Mouse (Mus musculus) intestine, embryonic 15.5 days (tissue): ENCODE measurements around the gene Ifi214. TPM values are rescaled to one million over a fixed set of nuclear protein-coding genes. Genes with fewer than 3 reads are reported as not detected.
"Not testable (repeated sequence)": the region's sequence is repeated elsewhere in the genome, so short reads cannot be mapped to it uniquely, and the experiment has no call there.

Experiments used
- ATAC-seq: fragments of 200-750 bp; cut with Nextera tagmentation; 2 replicates; pipeline ENCODE4 v1.8.0; 2017; ENCODE audit warnings: moderate TSS enrichment, moderate library complexity
- H3K27ac ChIP-seq: fragments of 300-500 bp; sonication (generic); 2 replicates; pipeline ENCODE4 v1.5.1; 2015; ENCODE audit warnings: mild to moderate bottlenecking, inconsistent platforms
- H3K27me3 ChIP-seq: fragments of 300-500 bp; sonication (generic); replicated peaks from 2 replicates; pipeline ENCODE4 v1.6.1; 2015; ENCODE audit warnings: inconsistent platforms
- H3K36me3 ChIP-seq: fragments of 300-500 bp; sonication (generic); 2 replicates; pipeline ENCODE4 v1.6.1; 2015; ENCODE audit warnings: inconsistent platforms
- H3K4me1 ChIP-seq: fragments of 300-500 bp; sonication (generic); replicated peaks from 2 replicates; pipeline ENCODE4 v1.6.1; 2015; ENCODE audit warnings: inconsistent platforms
- H3K4me2 ChIP-seq: fragments of 300-500 bp; sonication (generic); replicated peaks from 2 replicates; pipeline ENCODE4 v1.6.1; 2015; ENCODE audit warnings: mild to moderate bottlenecking, inconsistent platforms
- H3K4me3 ChIP-seq: fragments of 300-500 bp; sonication (generic); replicated peaks from 2 replicates; pipeline ENCODE4 v1.5.1; 2015; ENCODE audit warnings: inconsistent platforms
- H3K9ac ChIP-seq: fragments of 300-500 bp; sonication (generic); 2 replicates; pipeline ENCODE4 v1.6.1; 2015; ENCODE audit warnings: inconsistent platforms
- H3K9me3 ChIP-seq: fragments of 300-500 bp; sonication (generic); 2 replicates; pipeline ENCODE4 v1.6.1; 2016; ENCODE audit warnings: inconsistent platforms
- WGBS: fragments of 180-500 bp; shearing (Covaris S2); methylation state at CpG from one replicate; pipeline ENCODE4 v1.1.7; 2015; 5-methylcytosine and 5-hydroxymethylcytosine counted together
- polyA plus RNA-seq: library from polyadenylated mRNA; unstranded; fragments of >200 nt; fragmentation: Nextera tagmentation; extraction: Ambion mirVana; gene quantifications from 2 replicates; pipeline ENCODE4 v1.2.1, GENCODE M21; 2015

The Ifi214 gene
- polyA plus RNA-seq = not detected in 2 replicates

DNA sequence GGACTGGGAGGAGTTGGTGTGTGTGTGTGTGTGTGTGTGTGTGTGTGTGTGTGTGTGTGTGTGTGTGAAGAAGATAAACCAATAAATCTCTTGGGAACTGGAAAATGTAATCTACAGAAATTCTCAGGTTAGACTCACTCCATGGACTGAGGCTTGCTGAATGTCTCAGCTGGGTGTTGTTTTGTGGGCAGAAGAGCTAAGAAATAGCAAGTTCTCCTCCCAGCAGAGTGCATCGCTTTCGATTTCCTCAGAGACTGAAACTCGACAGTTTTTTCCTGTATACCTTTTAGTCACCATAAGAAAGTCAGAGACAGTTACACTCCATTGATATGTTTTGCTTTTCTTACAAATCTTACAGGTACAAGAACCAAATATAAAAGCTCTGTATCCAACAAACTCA lies at the start of gene Ifi214:
Gene Ifi214, minus strand, starts transcription at position 167 of the 400 bp plus-strand sequence.
- H3K9ac ChIP-seq, H3K9me3 ChIP-seq, H3K4me1 ChIP-seq, H3K4me2 ChIP-seq, H3K4me3 ChIP-seq, H3K27me3 ChIP-seq, H3K27ac ChIP-seq, ATAC-seq, H3K36me3 ChIP-seq: not testable (repeated sequence)
- WGBS = 82% methylated on average over 3 of the region's 3 CpGs

DNA sequence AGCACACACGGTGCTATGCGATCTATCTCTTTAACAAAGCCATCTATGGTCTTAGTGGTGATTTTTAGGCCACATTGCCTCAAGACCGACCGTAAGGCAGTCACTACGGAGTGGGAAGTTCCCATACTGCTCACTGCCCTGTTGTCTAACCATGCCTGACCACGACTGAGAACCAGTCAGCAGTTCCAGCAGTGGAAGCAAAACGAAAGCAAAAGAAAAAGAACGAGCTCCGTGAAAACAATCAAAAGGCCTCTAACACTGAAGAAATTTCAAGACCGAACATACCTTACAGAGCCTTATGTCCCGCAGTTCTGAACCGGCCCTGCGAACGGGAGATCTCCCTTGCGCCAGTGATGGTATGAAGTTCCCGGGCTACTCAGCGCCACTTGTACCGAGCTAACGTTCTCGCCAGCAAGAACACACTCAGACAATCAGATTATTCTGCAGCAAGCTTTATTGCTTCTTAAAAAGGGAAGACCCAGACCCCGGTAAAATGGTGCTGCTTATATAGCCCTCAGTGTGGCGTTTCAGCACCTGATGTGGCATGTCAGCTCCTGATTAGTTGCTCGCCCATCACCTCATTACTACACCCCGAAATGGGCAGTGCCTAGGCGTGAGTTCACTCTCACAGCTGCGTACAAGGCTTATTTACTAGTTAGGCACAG lies 44.3 kb upstream of the Ifi214 start:
- Histone ChIP-seq H3K9me3 (peaks cover 3% of the 10 kb centered on the region; the same call in 1 of the 2 replicates), H3K9ac (no peak overlapping the region), H3K27ac (no peak overlapping the region), H3K36me3 (no peaks in the 10 kb centered on the region), H3K27me3 (no peaks in the 10 kb centered on the region), H3K4me2 (no peak overlapping the region), H3K4me1 (no peaks in the 10 kb centered on the region), H3K4me3 (no peak overlapping the region)
- WGBS = 93% methylated on average over 26 of the region's 26 CpGs
- ATAC-seq = no peak

DNA sequence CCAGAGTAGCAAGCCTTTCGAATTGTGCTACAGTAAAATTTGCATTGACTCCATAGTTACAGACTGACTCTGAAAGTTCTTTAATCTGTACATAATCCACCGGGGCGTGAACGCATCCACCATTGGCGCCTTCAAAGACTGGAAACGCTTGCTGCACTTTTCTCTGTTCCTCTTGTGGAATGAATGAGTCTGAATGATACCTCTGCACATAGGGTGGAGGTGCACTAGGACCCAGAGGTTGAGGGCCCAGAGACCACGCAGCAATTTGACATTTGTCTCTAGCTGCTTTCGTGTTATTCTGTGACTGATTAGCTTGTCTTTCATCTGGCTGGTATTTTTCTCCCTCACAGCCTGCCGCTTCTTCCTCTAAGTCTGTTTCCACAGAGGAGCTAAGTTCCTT lies 43.3 kb upstream of the Ifi214 start:
- Histone ChIP-seq H3K36me3 (no peaks in the 10 kb centered on the region), H3K9ac (no peak overlapping the region), H3K4me2 (no peak overlapping the region), H3K27me3 (no peaks in the 10 kb centered on the region), H3K9me3 (peaks cover 3% of the 10 kb centered on the region; the same call in 1 of the 2 replicates), H3K4me3 (no peak overlapping the region), H3K4me1 (no peaks in the 10 kb centered on the region), H3K27ac (no peak overlapping the region)
- no peak for ATAC-seq
- WGBS = 90% methylated on average over 9 of the region's 9 CpGs

DNA sequence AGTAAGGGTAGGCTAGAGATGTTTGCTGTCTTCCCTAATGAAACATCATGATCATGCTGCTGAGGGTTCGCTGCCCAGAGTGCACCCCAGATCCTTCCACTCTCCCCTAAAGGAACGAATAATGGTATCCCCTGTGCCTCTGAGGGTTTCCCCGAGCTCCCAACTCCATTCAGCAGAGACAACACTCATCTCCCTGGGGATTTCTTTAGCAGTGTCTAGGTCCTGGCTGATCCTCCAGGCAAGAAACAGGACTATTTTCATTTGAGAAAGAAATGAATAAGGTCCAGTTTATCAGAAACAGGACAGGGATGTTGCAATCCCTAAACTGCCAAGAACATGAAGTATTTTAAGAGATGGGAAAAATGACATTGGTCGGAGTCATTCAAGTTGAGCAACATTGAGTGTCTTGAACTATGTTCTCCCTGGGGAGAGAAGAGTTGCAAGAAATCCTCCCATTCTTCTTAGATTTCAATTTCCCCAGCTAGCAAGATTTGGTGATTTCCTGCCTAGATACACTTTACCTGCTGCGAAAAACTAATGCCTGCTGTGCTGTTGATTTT lies 14.8 kb upstream of the Ifi214 start:
- WGBS = 85% methylated on average over 5 of the region's 5 CpGs
- not testable (repeated sequence) for H3K9ac ChIP-seq, H3K36me3 ChIP-seq, ATAC-seq, H3K4me2 ChIP-seq, H3K27me3 ChIP-seq, H3K4me1 ChIP-seq, H3K9me3 ChIP-seq, H3K27ac ChIP-seq, H3K4me3 ChIP-seq

DNA sequence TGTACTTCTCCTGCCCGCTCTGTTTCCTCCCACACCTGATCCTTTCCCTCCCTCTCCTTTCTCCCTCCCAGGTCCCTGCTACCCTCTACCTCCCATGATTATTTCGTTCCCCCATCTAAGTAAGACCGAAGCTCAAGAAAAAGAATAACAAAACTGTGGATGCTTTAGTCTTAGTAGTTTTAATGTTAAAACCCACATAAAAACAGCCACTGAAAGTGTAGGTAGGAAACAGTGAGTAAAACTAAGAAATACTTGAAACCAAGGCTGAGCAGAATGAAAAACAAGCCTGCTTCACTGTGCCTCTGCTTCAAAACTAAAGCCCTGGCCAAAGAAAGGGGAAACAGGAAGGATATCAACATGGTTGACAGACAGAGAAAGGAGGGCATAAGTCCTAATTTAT lies 13.0 kb upstream of the Ifi214 start:
- not testable (repeated sequence) for H3K9ac ChIP-seq, H3K4me1 ChIP-seq, H3K4me2 ChIP-seq, H3K27me3 ChIP-seq, H3K36me3 ChIP-seq, H3K9me3 ChIP-seq, H3K4me3 ChIP-seq, H3K27ac ChIP-seq, ATAC-seq
- WGBS = 89% methylated on average over 3 of the region's 3 CpGs

DNA sequence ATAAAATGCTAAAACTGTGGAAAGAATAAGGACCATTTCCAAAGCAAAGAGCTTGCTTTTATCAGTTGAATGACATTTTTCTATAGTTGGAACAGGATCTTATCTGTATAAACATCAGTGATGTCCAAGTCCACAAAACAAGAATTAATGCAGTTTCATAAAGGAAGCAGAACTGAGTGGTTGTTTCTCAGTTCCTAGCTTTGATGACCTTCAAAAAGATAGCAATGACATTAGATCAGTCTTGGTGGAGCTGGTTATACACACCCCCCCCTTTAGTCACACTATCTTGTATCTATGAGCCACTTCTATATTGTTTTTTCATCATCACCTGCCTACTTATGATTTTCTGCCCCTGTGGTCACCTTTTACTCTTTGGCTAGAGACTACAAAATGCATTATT lies 14.3 kb downstream of the Ifi214 start:
- Histone ChIP-seq H3K9ac (no peak overlapping the region), H3K9me3 (no peaks in the 10 kb centered on the region), H3K4me3 (no peak overlapping the region), H3K4me1 (no peaks in the 10 kb centered on the region), H3K4me2 (no peak overlapping the region), H3K36me3 (no peaks in the 10 kb centered on the region), H3K27ac (no peak overlapping the region), H3K27me3 (no peaks in the 10 kb centered on the region)
- ATAC-seq = no peak

DNA sequence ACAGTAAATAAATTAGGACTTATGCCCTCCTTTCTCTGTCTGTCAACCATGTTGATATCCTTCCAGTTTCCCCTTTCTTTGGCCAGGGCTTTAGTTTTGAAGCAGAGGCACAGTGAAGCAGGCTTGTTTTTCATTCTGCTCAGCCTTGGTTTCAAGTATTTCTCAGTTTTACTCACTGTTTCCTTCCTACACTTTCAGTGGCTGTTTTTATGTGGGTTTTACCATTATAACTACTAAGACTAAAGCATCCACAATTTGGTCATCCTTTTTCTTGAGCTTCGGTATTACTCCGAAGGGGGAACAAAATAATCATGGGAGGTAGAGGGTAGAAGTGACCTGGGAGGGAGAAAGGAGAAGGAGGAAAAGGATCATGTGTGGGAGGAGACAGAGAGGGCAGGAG lies 25.2 kb downstream of the Ifi214 start:
- not testable (repeated sequence) for H3K4me3 ChIP-seq, H3K27ac ChIP-seq, H3K36me3 ChIP-seq, H3K4me2 ChIP-seq, H3K9ac ChIP-seq, H3K9me3 ChIP-seq, H3K4me1 ChIP-seq, H3K27me3 ChIP-seq, ATAC-seq
- WGBS = 85% methylated on average over 2 of the region's 2 CpGs

DNA sequence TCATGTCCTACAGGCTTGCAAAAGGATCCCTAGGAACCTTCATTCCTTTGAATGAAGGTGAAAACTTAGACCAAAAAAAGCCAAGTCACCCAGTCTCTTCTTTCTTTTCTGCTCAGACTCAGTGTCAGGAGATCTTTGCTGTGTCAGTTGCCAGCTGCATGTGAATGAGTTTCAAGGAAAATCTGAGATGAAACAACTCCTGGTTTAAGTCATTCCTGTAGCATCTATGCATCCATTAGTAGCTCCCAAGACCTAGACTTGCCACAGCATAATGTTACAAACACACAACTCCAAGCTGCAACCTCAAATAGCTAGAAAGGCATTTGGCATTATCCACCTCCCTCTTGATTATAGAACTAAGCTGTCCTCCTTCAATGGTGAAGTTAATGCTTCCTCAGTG lies 44.3 kb downstream of the Ifi214 start:
- H3K27me3 ChIP-seq, H3K4me3 ChIP-seq, H3K4me2 ChIP-seq, H3K9me3 ChIP-seq, H3K4me1 ChIP-seq, H3K27ac ChIP-seq, ATAC-seq, H3K9ac ChIP-seq, H3K36me3 ChIP-seq: not testable (repeated sequence)

DNA sequence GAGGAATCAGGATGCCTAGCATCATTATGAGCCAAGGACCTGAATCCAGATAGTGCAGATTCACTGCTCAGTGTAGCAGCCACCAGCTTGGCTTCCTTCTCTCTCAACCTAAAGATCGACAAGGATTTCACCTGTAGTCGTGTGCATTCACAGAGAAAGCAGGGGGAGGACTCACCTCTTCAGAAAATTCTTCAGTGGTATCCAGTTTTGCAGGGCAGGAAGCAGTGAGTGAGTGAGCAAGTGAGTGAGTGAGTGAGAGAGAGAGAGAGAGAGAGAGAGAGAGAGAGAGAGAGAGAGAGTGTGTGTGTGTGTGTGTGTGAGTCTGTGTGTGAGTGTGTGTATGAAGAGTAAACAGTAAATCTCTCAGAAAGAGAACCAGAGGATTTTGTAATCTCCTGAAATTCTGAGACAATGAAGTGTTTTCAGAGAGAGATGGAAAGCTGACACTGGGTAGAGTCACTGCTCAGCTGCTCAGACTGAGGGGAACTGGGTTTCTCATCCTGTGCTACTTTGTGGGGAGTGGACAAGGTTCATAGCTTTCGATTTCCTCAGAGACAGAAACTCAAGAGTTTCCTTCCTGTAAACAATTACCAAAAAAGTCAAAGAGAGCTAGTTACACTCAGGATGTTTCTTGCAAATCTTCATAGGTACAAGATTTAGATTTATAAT lies 44.8 kb downstream of the Ifi214 start, which contains the start of gene Ifi206:
Gene Ifi206, minus strand, starts transcription at position 230 of the 669 bp plus-strand sequence.
- not testable (repeated sequence) for H3K9ac ChIP-seq, H3K4me2 ChIP-seq, H3K27ac ChIP-seq, H3K4me1 ChIP-seq, H3K9me3 ChIP-seq, H3K27me3 ChIP-seq, H3K4me3 ChIP-seq, ATAC-seq, H3K36me3 ChIP-seq
- WGBS = 62% methylated on average over 3 of the region's 3 CpGs

DNA sequence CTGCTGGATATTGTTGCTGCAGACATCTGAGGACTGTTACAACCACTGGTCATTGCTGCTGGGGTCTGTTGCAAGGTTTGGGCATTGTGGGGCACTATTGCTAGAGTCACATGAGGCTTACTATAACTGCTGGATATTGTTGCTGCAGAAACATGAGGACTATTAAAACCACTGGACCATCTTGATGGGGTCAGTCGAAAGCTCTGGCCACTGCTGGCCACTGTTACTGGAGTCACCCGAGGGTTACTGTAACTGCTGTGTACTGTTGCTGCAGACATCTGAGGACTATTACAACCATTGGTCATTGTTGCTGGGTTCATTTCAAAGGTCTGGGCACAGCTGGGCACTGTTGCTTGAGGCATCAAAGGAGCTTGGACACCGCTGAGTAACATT lies 54.6 kb downstream of the Ifi214 start:
- H3K27me3 ChIP-seq, ATAC-seq, H3K9ac ChIP-seq, H3K9me3 ChIP-seq, H3K27ac ChIP-seq, H3K36me3 ChIP-seq, H3K4me2 ChIP-seq, H3K4me3 ChIP-seq, H3K4me1 ChIP-seq: not testable (repeated sequence)
- WGBS = 90% methylated on average over 3 of the region's 3 CpGs

DNA sequence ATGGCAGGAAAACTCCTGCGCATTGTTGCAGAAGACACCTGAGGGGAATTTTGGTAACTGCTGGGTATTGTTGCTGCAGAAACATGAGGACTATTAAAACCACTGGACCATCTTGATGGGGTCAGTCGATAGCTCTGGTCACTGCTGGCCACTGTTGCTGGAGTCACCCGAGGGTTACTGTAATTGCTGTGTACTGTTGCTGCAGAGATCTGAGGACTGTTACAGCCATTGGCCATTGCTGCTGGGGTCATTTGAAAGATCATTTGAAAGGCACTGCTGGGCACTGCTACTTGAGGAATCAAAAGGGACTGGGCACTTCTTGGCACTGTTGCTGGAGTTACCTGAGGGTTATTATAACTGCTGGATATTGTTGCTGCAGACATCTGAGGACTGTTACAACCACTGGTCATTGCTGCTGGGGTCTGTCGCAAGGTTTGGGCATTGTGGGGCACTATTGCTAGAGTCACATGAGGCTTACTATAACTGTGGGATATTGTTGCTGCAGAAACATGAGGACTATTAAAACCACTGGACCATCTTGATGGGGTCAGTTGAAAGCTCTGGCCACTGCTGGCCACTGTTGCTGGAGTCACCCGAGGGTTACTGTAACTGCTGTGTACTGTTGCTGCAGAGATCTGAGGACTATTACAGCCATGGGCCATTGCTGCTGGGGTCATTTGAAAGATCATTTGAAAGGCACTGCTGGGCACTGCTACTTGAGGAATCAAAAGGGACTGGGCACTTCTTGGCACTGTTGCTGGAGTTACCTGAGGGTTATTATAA lies 55.2 kb downstream of the Ifi214 start:
- H3K27me3 ChIP-seq, H3K9ac ChIP-seq, H3K4me1 ChIP-seq, H3K4me3 ChIP-seq, ATAC-seq, H3K36me3 ChIP-seq, H3K4me2 ChIP-seq, H3K9me3 ChIP-seq, H3K27ac ChIP-seq: not testable (repeated sequence)
- WGBS = 88% methylated on average over 5 of the region's 5 CpGs
